Mouse (Mus musculus): ENCODE measurements around the gene Acap1. TPM values are rescaled to one million over a fixed set of nuclear protein-coding genes. Genes with fewer than 3 reads are reported as not detected.
A peak's percentile ranks its signal among the peaks of the same experiment; 100 is the strongest.
"Not testable (repeated sequence)": the region's sequence is repeated elsewhere in the genome, so short reads cannot be mapped to it uniquely, and the experiment has no call there.

Gene Acap1
- polyA plus RNA-seq, 1 experiment from 2014 or later: 5.0 TPM

DNA sequence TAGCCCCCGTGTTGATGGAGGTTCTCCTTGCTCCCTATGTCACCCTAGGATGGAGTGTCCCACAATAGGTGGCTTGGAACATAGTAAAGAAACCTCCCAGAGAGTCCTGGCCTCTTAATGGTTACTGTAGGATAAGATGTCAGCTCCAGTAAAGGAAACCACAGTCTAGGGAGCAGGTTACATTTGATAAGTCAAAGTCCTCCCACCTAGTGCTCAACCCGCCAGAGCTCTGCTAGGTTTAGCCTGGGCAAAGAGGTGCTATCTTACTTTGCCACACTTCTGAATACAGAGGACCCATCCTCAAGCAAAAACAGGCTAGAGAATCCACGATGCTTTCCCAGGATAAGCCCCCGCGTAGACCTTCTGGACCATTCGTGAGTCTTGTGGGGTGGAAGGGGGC is 16.4 kb downstream of the Acap1 start:
- Histone ChIP-seq H3K4me3 (peak overlapping the region; percentile 0; the same call in 1 of the 2 replicates), H3K9me3 (no peaks in the 10 kb centered on the region), H3K27me3 (no peaks in the 10 kb centered on the region), H3K9ac (no peak overlapping the region), H3K27ac (no peak overlapping the region), H3K36me3 (no peaks in the 10 kb centered on the region), H3K4me2 (peak overlapping the region; percentile 78), H3K4me1 (peaks cover 67% of the 10 kb centered on the region)
- ATAC-seq (ENCODE audit: borderline replicate concordance, extremely low read depth, low FRiP score, low TSS enrichment): no peak
- WGBS: 77% methylated on average over 6 of the region's 6 CpGs

DNA sequence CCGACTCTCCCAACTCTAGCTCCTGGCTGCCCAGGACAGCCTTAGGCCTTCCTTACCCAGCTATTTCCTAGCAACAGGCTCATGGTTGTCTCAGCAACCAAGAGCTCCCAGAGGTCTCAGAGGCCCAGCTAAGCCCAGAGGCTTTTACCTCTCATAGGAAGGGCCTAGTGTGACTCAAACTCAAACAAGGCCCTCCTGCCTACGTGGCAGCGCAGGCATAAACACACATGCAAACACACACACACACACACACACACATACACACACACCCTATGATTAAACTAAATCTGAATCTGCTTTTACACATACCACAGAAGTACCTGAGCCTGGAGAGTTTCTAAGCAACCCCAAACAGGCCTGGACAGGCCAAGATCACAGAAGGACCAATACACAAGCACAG is 16.9 kb downstream of the Acap1 start:
- Histone ChIP-seq H3K27ac (no peak overlapping the region), H3K36me3 (no peaks in the 10 kb centered on the region), H3K9ac (no peak overlapping the region), H3K27me3 (no peaks in the 10 kb centered on the region), H3K4me1 (peaks cover 64% of the 10 kb centered on the region), H3K4me3 (no peak overlapping the region), H3K9me3 (no peaks in the 10 kb centered on the region), H3K4me2 (no peak overlapping the region)
- ATAC-seq (ENCODE audit: borderline replicate concordance, extremely low read depth, low FRiP score, low TSS enrichment): no peak
- WGBS: 76% methylated on average over 3 of the region's 3 CpGs

- Histone ChIP-seq H3K9ac (no peak within 1 kb of the TSS), H3K4me3 (peak within 1 kb of the TSS; percentile 4), H3K9me3 (no peaks in the 10 kb centered on the region), H3K4me1 (peaks cover 64% of the 10 kb centered on the region), H3K27me3 (no peaks in the 10 kb centered on the region), H3K4me2 (peak within 1 kb of the TSS; percentile 78), H3K36me3 (no peaks in the 10 kb centered on the region), H3K27ac (peak within 1 kb of the TSS; percentile 60)
- no peak for ATAC-seq (ENCODE audit: borderline replicate concordance, extremely low read depth, low FRiP score, low TSS enrichment)
- WGBS: 79% methylated on average over 11 of the region's 11 CpGs
These were observed 17.5 kb downstream of the Acap1 start, which contains the start of gene Tmem95 for GRCm38 (mm10) chr11:69877878-69878277. Gene Tmem95 (minus strand): TSS chr11:69878018.

DNA sequence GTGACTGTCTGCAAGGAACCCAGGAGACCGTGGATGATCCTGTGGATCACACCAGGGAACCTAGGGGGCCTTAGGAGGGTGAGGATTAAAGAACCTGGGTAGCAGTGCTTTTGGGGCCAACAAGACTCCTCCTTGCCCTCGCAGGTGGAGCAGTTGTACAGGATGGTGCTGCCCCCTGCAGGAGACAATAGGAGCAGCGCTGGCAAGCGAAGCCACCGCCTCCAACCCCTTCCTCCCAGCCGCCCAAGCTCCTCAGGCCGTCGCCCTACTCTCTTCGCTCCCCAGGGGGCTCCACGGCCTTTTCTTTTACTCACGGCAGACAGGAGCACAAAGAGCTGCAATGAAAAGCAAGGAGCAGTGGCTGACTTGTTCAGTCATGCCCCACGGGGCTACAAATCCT is 18.5 kb downstream of the Acap1 start:
- peaks cover 58% of the 10 kb centered on the region for H3K4me1 ChIP-seq
- H3K27me3 ChIP-seq: no peaks in the 10 kb centered on the region
- peak overlapping the region; percentile 60 for H3K27ac ChIP-seq
- peak overlapping the region; percentile 40 for H3K4me2 ChIP-seq
- H3K9me3 ChIP-seq: no peaks in the 10 kb centered on the region
- H3K9ac ChIP-seq: no peak overlapping the region
- ATAC-seq (ENCODE audit: borderline replicate concordance, extremely low read depth, low FRiP score, low TSS enrichment): peak; percentile 19; the same call in 1 of the 2 replicates
- WGBS: 5% methylated on average over 12 of the region's 12 CpGs
- peak overlapping the region; percentile 4; the same call in 1 of the 2 replicates for H3K4me3 ChIP-seq
- no peaks in the 10 kb centered on the region for H3K36me3 ChIP-seq

- Histone ChIP-seq H3K27ac (peak overlapping the region; percentile 60), H3K36me3 (no peaks in the 10 kb centered on the region), H3K4me3 (no peak overlapping the region), H3K4me1 (peaks cover 51% of the 10 kb centered on the region), H3K4me2 (peak overlapping the region; percentile 3; the same call in 1 of the 2 replicates), H3K27me3 (no peaks in the 10 kb centered on the region), H3K9me3 (no peaks in the 10 kb centered on the region), H3K9ac (no peak overlapping the region)
- ATAC-seq (ENCODE audit: borderline replicate concordance, extremely low read depth, low FRiP score, low TSS enrichment): peak; percentile 15; the same call in 1 of the 2 replicates
- 16% methylated on average over 7 of the region's 7 CpGs for WGBS
These were observed 19.2 kb downstream of the Acap1 start for GRCm38 (mm10) chr11:69876186-69876585.

DNA sequence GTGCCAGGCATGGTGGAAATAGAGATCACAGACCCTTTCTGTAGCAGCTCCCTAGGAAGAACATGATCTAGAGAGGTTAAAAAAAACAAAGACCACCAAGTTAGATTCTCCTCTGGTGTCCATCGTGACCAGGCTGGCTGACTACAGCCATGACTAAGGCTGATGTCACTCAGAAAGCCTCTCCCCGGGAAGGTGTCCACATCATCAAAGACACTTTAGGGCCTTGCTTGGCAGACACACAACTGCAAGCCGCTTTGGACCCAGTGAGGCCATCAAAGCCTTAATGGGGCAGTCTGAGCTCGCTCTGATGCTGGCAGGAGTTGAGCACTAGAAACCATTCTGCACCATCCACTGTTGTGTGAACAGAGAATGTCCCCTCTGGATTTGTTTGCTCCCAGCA is 22.9 kb downstream of the Acap1 start:
- H3K4me3 ChIP-seq: no peak overlapping the region
- no peak for ATAC-seq (ENCODE audit: borderline replicate concordance, extremely low read depth, low FRiP score, low TSS enrichment)
- peaks cover 23% of the 10 kb centered on the region for H3K4me1 ChIP-seq
- no peak overlapping the region for H3K27ac ChIP-seq
- H3K36me3 ChIP-seq: no peaks in the 10 kb centered on the region
- H3K9ac ChIP-seq: no peak overlapping the region
- 70% methylated on average over 4 of the region's 4 CpGs for WGBS
- H3K9me3 ChIP-seq: no peaks in the 10 kb centered on the region
- H3K27me3 ChIP-seq: no peaks in the 10 kb centered on the region
- no peak overlapping the region for H3K4me2 ChIP-seq

GRCm38 (mm10) chr11:69871822-69872221 is 23.5 kb downstream of the Acap1 start:
- H3K27me3 ChIP-seq: no peaks in the 10 kb centered on the region
- no peak overlapping the region for H3K27ac ChIP-seq
- 83% methylated on average over 7 of the region's 7 CpGs for WGBS
- no peaks in the 10 kb centered on the region for H3K9me3 ChIP-seq
- H3K4me3 ChIP-seq: no peak overlapping the region
- H3K36me3 ChIP-seq: no peaks in the 10 kb centered on the region
- no peak overlapping the region for H3K4me2 ChIP-seq
- no peak for ATAC-seq (ENCODE audit: borderline replicate concordance, extremely low read depth, low FRiP score, low TSS enrichment)
- peaks cover 16% of the 10 kb centered on the region for H3K4me1 ChIP-seq
- no peak overlapping the region for H3K9ac ChIP-seq

GRCm38 (mm10) chr11:69870289-69871069 is 24.9 kb downstream of the Acap1 start:
- no peaks in the 10 kb centered on the region for H3K36me3 ChIP-seq
- ATAC-seq (ENCODE audit: borderline replicate concordance, extremely low read depth, low FRiP score, low TSS enrichment): no peak
- no peak overlapping the region for H3K27ac ChIP-seq
- H3K9ac ChIP-seq: no peak overlapping the region
- H3K4me3 ChIP-seq: no peak overlapping the region
- no peaks in the 10 kb centered on the region for H3K9me3 ChIP-seq
- no peak overlapping the region for H3K4me2 ChIP-seq
- peaks cover 3% of the 10 kb centered on the region for H3K4me1 ChIP-seq
- WGBS: 95% methylated on average over 2 of the region's 2 CpGs
- H3K27me3 ChIP-seq: no peaks in the 10 kb centered on the region

DNA sequence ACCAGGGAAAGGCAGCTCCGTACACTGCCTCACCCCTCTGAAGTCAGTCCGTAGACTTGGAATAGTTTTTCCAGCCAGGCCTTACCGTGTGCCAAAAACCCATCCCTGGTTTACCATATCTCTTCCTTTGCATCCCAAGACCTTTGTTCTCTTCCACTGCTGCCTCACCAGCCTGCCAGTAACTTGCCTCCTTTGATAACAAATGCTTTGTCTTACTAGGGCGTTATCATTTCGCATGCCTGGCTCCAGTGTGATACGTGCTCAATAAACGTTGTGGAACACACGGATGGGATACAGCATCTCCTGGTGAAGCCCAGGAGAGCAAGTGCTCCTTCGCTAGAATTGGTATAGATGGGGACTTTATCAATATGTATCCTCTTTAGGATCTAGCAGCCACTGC is 28.0 kb downstream of the Acap1 start:
- Histone ChIP-seq H3K4me3 (no peak overlapping the region), H3K36me3 (no peaks in the 10 kb centered on the region), H3K9me3 (no peaks in the 10 kb centered on the region), H3K4me2 (no peak overlapping the region), H3K27ac (no peak overlapping the region), H3K9ac (no peak overlapping the region), H3K4me1 (no peaks in the 10 kb centered on the region), H3K27me3 (no peaks in the 10 kb centered on the region)
- no peak for ATAC-seq (ENCODE audit: borderline replicate concordance, extremely low read depth, low FRiP score, low TSS enrichment)
- 55% methylated on average over 9 of the region's 9 CpGs for WGBS

DNA sequence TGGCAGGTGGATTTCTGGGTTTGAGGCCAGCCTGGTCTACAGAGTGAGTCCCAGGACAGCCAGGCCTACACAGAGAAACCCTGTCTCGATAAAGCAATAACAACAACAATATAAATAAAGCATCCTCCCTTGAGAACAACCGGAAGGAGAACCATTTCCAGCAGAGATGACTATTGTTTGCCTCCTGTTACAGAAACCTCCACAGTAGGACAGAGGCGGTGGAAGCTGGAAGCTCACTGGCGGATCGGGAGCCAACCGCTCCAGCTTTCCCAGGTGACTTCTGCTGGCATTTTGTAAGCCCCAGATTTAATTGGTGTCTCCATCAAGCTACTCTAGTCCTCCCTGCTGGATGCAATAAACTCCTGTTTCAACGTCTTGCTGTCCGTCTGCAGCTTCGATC is 29.8 kb downstream of the Acap1 start:
- H3K27me3 ChIP-seq: no peaks in the 10 kb centered on the region
- H3K36me3 ChIP-seq: no peaks in the 10 kb centered on the region
- no peak overlapping the region for H3K4me2 ChIP-seq
- 75% methylated on average over 9 of the region's 9 CpGs for WGBS
- no peak overlapping the region for H3K9ac ChIP-seq
- H3K27ac ChIP-seq: no peak overlapping the region
- H3K4me3 ChIP-seq: no peak overlapping the region
- no peak for ATAC-seq (ENCODE audit: borderline replicate concordance, extremely low read depth, low FRiP score, low TSS enrichment)
- no peaks in the 10 kb centered on the region for H3K9me3 ChIP-seq
- no peaks in the 10 kb centered on the region for H3K4me1 ChIP-seq

- whole genome bisulfite sequencing: 37% methylated on average over 8 of the region's 8 CpGs
- no peak for ATAC-seq (ENCODE audit: borderline replicate concordance, extremely low read depth, low FRiP score, low TSS enrichment)
These were observed 31.0 kb downstream of the Acap1 start for GRCm38 (mm10) chr11:69864138-69864860.

DNA sequence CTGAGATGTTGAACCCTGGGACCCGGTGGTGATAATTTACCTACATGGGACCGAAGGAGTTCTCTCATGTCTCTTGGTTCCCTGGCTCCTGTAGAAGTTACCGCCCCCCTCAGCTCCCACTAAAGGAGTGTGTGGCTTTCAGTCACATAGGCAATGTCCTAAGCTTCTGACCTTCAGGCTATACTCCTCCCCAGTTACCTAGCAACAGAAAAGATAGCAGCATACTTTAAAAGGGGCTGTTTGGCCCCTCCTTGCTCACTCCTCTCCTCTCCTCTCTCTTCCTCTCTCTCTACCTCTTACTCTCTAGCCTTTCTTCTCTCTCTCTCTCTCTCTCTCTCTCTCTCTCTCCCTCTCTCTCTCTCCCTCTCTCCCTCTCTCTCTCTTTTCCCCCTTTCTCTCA is 31.6 kb downstream of the Acap1 start:
- H3K27ac ChIP-seq; H3K4me3 ChIP-seq; H3K9ac ChIP-seq; H3K36me3 ChIP-seq; ATAC-seq (ENCODE audit: borderline replicate concordance, extremely low read depth, low FRiP score, low TSS enrichment); H3K4me1 ChIP-seq; H3K9me3 ChIP-seq; H3K4me2 ChIP-seq; H3K27me3 ChIP-seq: not testable (repeated sequence)
- 46% methylated on average over 3 of the region's 3 CpGs for WGBS

More at GRCm38 (mm10) chr11:69864138-69864860, 31.0 kb downstream of the Acap1 start:
- no peak overlapping the region for H3K4me2 ChIP-seq
- H3K9me3 ChIP-seq: no peaks in the 10 kb centered on the region
- no peaks in the 10 kb centered on the region for H3K36me3 ChIP-seq
- H3K9ac ChIP-seq: no peak overlapping the region
- H3K27me3 ChIP-seq: peaks cover 3% of the 10 kb centered on the region; the same call in 1 of the 2 replicates
- H3K4me3 ChIP-seq: no peak overlapping the region
- H3K4me1 ChIP-seq: no peaks in the 10 kb centered on the region
- no peak overlapping the region for H3K27ac ChIP-seq

Data from lung, embryonic 15.5 days (tissue).